Mouse (Mus musculus) heart, embryonic 15.5 days (tissue): ENCODE results near the gene Odr4. TPM values are rescaled to one million over a fixed set of nuclear protein-coding genes. Genes with fewer than 3 reads are reported as not detected.

Experiments
- ATAC-seq: fragments of 200-750 bp; cut with Nextera tagmentation; replicated peaks from 2 replicates; pipeline ENCODE4 v1.8.0; 2017; ENCODE audit warnings: low read depth, moderate TSS enrichment; ENCODE audit not compliant: insufficient number of reproducible peaks, insufficient read depth, low FRiP score
- H3K27ac ChIP-seq: fragments of 300-500 bp; sonication (generic); 2 replicates; pipeline ENCODE4 v1.5.1; 2015; ENCODE audit warnings: mild to moderate bottlenecking, inconsistent platforms
- H3K27me3 ChIP-seq: fragments of 300-500 bp; sonication (generic); 2 replicates; pipeline ENCODE4 v1.6.1; 2015; ENCODE audit warnings: inconsistent platforms
- H3K36me3 ChIP-seq: fragments of 300-500 bp; sonication (generic); 2 replicates; pipeline ENCODE4 v1.6.1; 2015; ENCODE audit warnings: mild to moderate bottlenecking, inconsistent platforms
- H3K4me1 ChIP-seq: fragments of 300-500 bp; sonication (generic); replicated peaks from 2 replicates; pipeline ENCODE4 v1.6.1; 2015; ENCODE audit warnings: inconsistent platforms
- H3K4me2 ChIP-seq: fragments of 300-500 bp; sonication (generic); 2 replicates; pipeline ENCODE4 v1.6.1; 2015; ENCODE audit warnings: inconsistent platforms, mild to moderate bottlenecking, moderate library complexity
- H3K4me3 ChIP-seq: fragments of 300-500 bp; sonication (generic); 2 replicates; pipeline ENCODE4 v1.5.1; 2015; ENCODE audit warnings: mild to moderate bottlenecking, inconsistent platforms
- H3K9ac ChIP-seq: fragments of 300-500 bp; sonication (generic); 2 replicates; pipeline ENCODE4 v1.6.1; 2015; ENCODE audit warnings: mild to moderate bottlenecking, inconsistent platforms
- H3K9me3 ChIP-seq: fragments of 300-500 bp; sonication (generic); replicated peaks from 2 replicates; pipeline ENCODE4 v1.6.1; 2016; ENCODE audit warnings: inconsistent platforms
- WGBS: fragments of 180-500 bp; shearing (Covaris S2); methylation state at CpG from one replicate; pipeline ENCODE4 v1.1.7; 2015; ENCODE audit warnings: mixed read lengths; 5-methylcytosine and 5-hydroxymethylcytosine counted together
- polyA plus RNA-seq: library from polyadenylated mRNA; unstranded; fragments of >200 nt; fragmentation: Nextera tagmentation; extraction: Ambion mirVana; gene quantifications from 2 replicates; pipeline ENCODE4 v1.2.1, GENCODE M21; 2015

Odr4 gene
- polyA plus RNA-seq, 1 experiment from 2014 or later, result 38.2 TPM

- H3K27me3 ChIP-seq, result no peaks in the 10 kb centered on the region
- H3K9ac ChIP-seq, result peak overlapping the region; percentile 60
- peaks cover 8% of the 10 kb centered on the region for H3K4me1 ChIP-seq
- H3K36me3 ChIP-seq, result peaks cover 26% of the 10 kb centered on the region
- peak overlapping the region; percentile 61 for H3K4me3 ChIP-seq
- ATAC-seq, result peak; percentile 56
- peak overlapping the region; percentile 91 for H3K27ac ChIP-seq
- H3K9me3 ChIP-seq, result no peaks in the 10 kb centered on the region
- WGBS, result under 1% methylated on average over 27 of the region's 27 CpGs
- H3K4me2 ChIP-seq, result peak overlapping the region; percentile 63
These were observed 590 bp upstream of the Odr4 start for GRCm38 (mm10) chr1:150393488-150393852.

- no peaks in the 10 kb centered on the region for H3K9me3 ChIP-seq
- peak overlapping the region; percentile 93 for H3K27ac ChIP-seq
- no peaks in the 10 kb centered on the region for H3K27me3 ChIP-seq
- 18% methylated on average over 11 of the region's 11 CpGs for WGBS
- H3K4me3 ChIP-seq, result peak overlapping the region; percentile 61
- ATAC-seq, result no peak
- H3K4me1 ChIP-seq, result peaks cover 8% of the 10 kb centered on the region
- peak overlapping the region; percentile 64 for H3K9ac ChIP-seq
- H3K4me2 ChIP-seq, result peak overlapping the region; percentile 68
- H3K36me3 ChIP-seq, result peaks cover 30% of the 10 kb centered on the region
These were observed 796 bp downstream of the Odr4 start for GRCm38 (mm10) chr1:150391931-150392637.

- H3K27me3 ChIP-seq, result no peaks in the 10 kb centered on the region
- no peak overlapping the region for H3K4me3 ChIP-seq
- H3K4me2 ChIP-seq, result no peak overlapping the region
- no peak overlapping the region for H3K27ac ChIP-seq
- no peak overlapping the region for H3K9ac ChIP-seq
- no peaks in the 10 kb centered on the region for H3K9me3 ChIP-seq
- H3K4me1 ChIP-seq, result peaks cover 4% of the 10 kb centered on the region
- 89% methylated on average over 6 of the region's 6 CpGs for WGBS
- no peak for ATAC-seq
- peaks cover 37% of the 10 kb centered on the region for H3K36me3 ChIP-seq
These were observed 3.3 kb downstream of the Odr4 start for GRCm38 (mm10) chr1:150389390-150390129.

- Histone ChIP-seq H3K27ac (no peak overlapping the region), H3K36me3 (peaks cover 48% of the 10 kb centered on the region), H3K4me2 (no peak overlapping the region), H3K9ac (no peak overlapping the region), H3K27me3 (no peaks in the 10 kb centered on the region), H3K4me1 (peaks cover 4% of the 10 kb centered on the region), H3K9me3 (no peaks in the 10 kb centered on the region), H3K4me3 (no peak overlapping the region)
- no peak for ATAC-seq
- WGBS, result 90% methylated on average over 9 of the region's 9 CpGs
These were observed 5.3 kb downstream of the Odr4 start for GRCm38 (mm10) chr1:150387572-150387971.

GRCm38 (mm10) chr1:150384138-150384537 lies 8.7 kb downstream of the Odr4 start:
- peaks cover 45% of the 10 kb centered on the region for H3K36me3 ChIP-seq
- WGBS, result 92% methylated on average over 4 of the region's 4 CpGs

GRCm38 (mm10) chr1:150374247-150374646 lies 18.6 kb downstream of the Odr4 start:
- H3K9me3 ChIP-seq, result no peaks in the 10 kb centered on the region
- no peak overlapping the region for H3K4me3 ChIP-seq
- H3K27me3 ChIP-seq, result no peaks in the 10 kb centered on the region
- H3K4me2 ChIP-seq, result no peak overlapping the region
- H3K27ac ChIP-seq, result no peak overlapping the region
- no peak for ATAC-seq
- no peak overlapping the region for H3K9ac ChIP-seq
- 86% methylated on average over 2 of the region's 2 CpGs for WGBS
- H3K36me3 ChIP-seq, result peaks cover 14% of the 10 kb centered on the region; the same call in 1 of the 2 replicates
- H3K4me1 ChIP-seq, result no peaks in the 10 kb centered on the region

More at GRCm38 (mm10) chr1:150384138-150384537, 8.7 kb downstream of the Odr4 start:
- Histone ChIP-seq H3K4me1 (no peaks in the 10 kb centered on the region), H3K27me3 (no peaks in the 10 kb centered on the region), H3K9me3 (no peaks in the 10 kb centered on the region), H3K9ac (no peak overlapping the region), H3K4me2 (no peak overlapping the region), H3K27ac (no peak overlapping the region), H3K4me3 (no peak overlapping the region)
- no peak for ATAC-seq

- 68% methylated on average over 3 of the region's 3 CpGs for WGBS
- no peak for ATAC-seq
- no peak overlapping the region for H3K9ac ChIP-seq
- no peaks in the 10 kb centered on the region for H3K9me3 ChIP-seq
- peaks cover 11% of the 10 kb centered on the region; the same call in 1 of the 2 replicates for H3K36me3 ChIP-seq
- H3K4me2 ChIP-seq, result no peak overlapping the region
- no peak overlapping the region for H3K4me3 ChIP-seq
- H3K27me3 ChIP-seq, result no peaks in the 10 kb centered on the region
- no peak overlapping the region for H3K27ac ChIP-seq
- H3K4me1 ChIP-seq, result no peaks in the 10 kb centered on the region
These were observed 20.0 kb downstream of the Odr4 start for GRCm38 (mm10) chr1:150372895-150373294.

- Histone ChIP-seq H3K4me1 (no peaks in the 10 kb centered on the region), H3K27me3 (no peaks in the 10 kb centered on the region), H3K27ac (no peak overlapping the region), H3K4me3 (no peak overlapping the region), H3K36me3 (peaks cover 39% of the 10 kb centered on the region), H3K4me2 (no peak overlapping the region), H3K9me3 (no peaks in the 10 kb centered on the region), H3K9ac (no peak overlapping the region)
- ATAC-seq, result no peak
- WGBS, result 95% methylated on average over 1 of the region's 1 CpGs
These were observed 32.0 kb downstream of the Odr4 start for GRCm38 (mm10) chr1:150360864-150361263.

- 45% methylated on average over 2 of the region's 2 CpGs for WGBS
- Histone ChIP-seq H3K9ac (no peak overlapping the region), H3K4me2 (no peak overlapping the region), H3K27me3 (no peaks in the 10 kb centered on the region), H3K4me3 (no peak overlapping the region), H3K36me3 (no peaks in the 10 kb centered on the region), H3K4me1 (no peaks in the 10 kb centered on the region), H3K27ac (no peak overlapping the region), H3K9me3 (no peaks in the 10 kb centered on the region)
- no peak for ATAC-seq
These were observed 57.8 kb downstream of the Odr4 start for GRCm38 (mm10) chr1:150335111-150335510.

GRCm38 (mm10) chr1:150319205-150319604 lies 73.7 kb downstream of the Odr4 start, which contains the start of gene Pdc:
TSS of gene Pdc (plus strand) at chr1:150319417.
- no peak within 1 kb of the TSS for H3K4me2 ChIP-seq
- H3K27ac ChIP-seq, result no peak within 1 kb of the TSS
- H3K4me3 ChIP-seq, result no peak within 1 kb of the TSS
- no peak within 1 kb of the TSS for H3K9ac ChIP-seq
- no peaks in the 10 kb centered on the region for H3K27me3 ChIP-seq
- H3K4me1 ChIP-seq, result no peaks in the 10 kb centered on the region
- no peak for ATAC-seq
- H3K9me3 ChIP-seq, result no peaks in the 10 kb centered on the region
- H3K36me3 ChIP-seq, result no peaks in the 10 kb centered on the region
- WGBS, result 87% methylated on average over 1 of the region's 1 CpGs
